Mouse (Mus musculus): ENCODE measurements at regions not wholly inside any gene's neighbourhood (a gene's known extent, or its start where the extent isn't known, plus 50 kb on each side); places are given as distances from the start of the nearest gene placed in this dataset.

GRCm38 (mm10) chr4:55941423-55941822, 409.2 kb upstream of the Klf4 start:
- in situ Hi-C loops (cut with MboI, MseI), result no loop called here

GRCm38 (mm10) chr4:55938383-55938782, 406.1 kb upstream of the Klf4 start:
- in situ Hi-C loops (cut with MboI, MseI), result no loop called here

- in situ Hi-C loops (cut with MboI, MseI), result no loop called here
These were observed 405.6 kb upstream of the Klf4 start for GRCm38 (mm10) chr4:55937833-55938232.

GRCm38 (mm10) chr4:55929141-55929782, 397.0 kb upstream of the Klf4 start:
- in situ Hi-C loops (cut with MboI, MseI), result no loop called here

- in situ Hi-C loops (cut with MboI, MseI), result no loop called here
These were observed 396.4 kb upstream of the Klf4 start for GRCm38 (mm10) chr4:55928670-55929069.

GRCm38 (mm10) chr4:55928196-55928595, 395.9 kb upstream of the Klf4 start:
- in situ Hi-C loops (cut with MboI, MseI), result no loop called here

- in situ Hi-C loops (cut with MboI, MseI), result no loop called here
These were observed 395.1 kb upstream of the Klf4 start for GRCm38 (mm10) chr4:55927391-55927790.

- in situ Hi-C loops (cut with MboI, MseI), result no loop called here
These were observed 392.7 kb upstream of the Klf4 start for GRCm38 (mm10) chr4:55924974-55925373.

- in situ Hi-C loops (cut with MboI, MseI), result no loop called here
These were observed 389.0 kb upstream of the Klf4 start for GRCm38 (mm10) chr4:55921217-55921616.

GRCm38 (mm10) chr4:55894116-55894885, 362.0 kb upstream of the Klf4 start:
- in situ Hi-C loops (cut with MboI, MseI), result no loop called here

GRCm38 (mm10) chr4:55891656-55892055, 359.4 kb upstream of the Klf4 start:
- in situ Hi-C loops (cut with MboI, MseI), result no loop called here

- in situ Hi-C loops (cut with MboI, MseI), result no loop called here
These were observed 355.3 kb upstream of the Klf4 start for GRCm38 (mm10) chr4:55887581-55887980.

GRCm38 (mm10) chr4:55882541-55882940, 350.3 kb upstream of the Klf4 start:
- in situ Hi-C loops (cut with MboI, MseI), result no loop called here

- in situ Hi-C loops (cut with MboI, MseI), result no loop called here
These were observed 343.0 kb upstream of the Klf4 start for GRCm38 (mm10) chr4:55875304-55875703.

GRCm38 (mm10) chr4:55874875-55875274, 342.6 kb upstream of the Klf4 start:
- in situ Hi-C loops (cut with MboI, MseI), result no loop called here

- in situ Hi-C loops (cut with MboI, MseI), result no loop called here
These were observed 342.0 kb upstream of the Klf4 start for GRCm38 (mm10) chr4:55874276-55874675.

- in situ Hi-C loops (cut with MboI, MseI), result no loop called here
These were observed 327.8 kb upstream of the Klf4 start for GRCm38 (mm10) chr4:55860055-55860454.

GRCm38 (mm10) chr4:55859211-55859761, 327.0 kb upstream of the Klf4 start:
- in situ Hi-C loops (cut with MboI, MseI), result no loop called here

- in situ Hi-C loops (cut with MboI, MseI), result no loop called here
These were observed 319.2 kb upstream of the Klf4 start for GRCm38 (mm10) chr4:55851430-55851829.

- in situ Hi-C loops (cut with MboI, MseI), result no loop called here
These were observed 318.8 kb upstream of the Klf4 start for GRCm38 (mm10) chr4:55851027-55851426.

GRCm38 (mm10) chr4:55843727-55844401, 311.6 kb upstream of the Klf4 start:
- in situ Hi-C loops (cut with MboI, MseI), result no loop called here

- in situ Hi-C loops (cut with MboI, MseI), result no loop called here
These were observed 306.3 kb upstream of the Klf4 start for GRCm38 (mm10) chr4:55838568-55838967.

Measured in T-helper 1 cell (primary cell).